Mouse (Mus musculus) adipose tissue, adult 10 weeks (tissue): ENCODE results near the gene Mrpl19. TPM values are rescaled to one million over a fixed set of nuclear protein-coding genes. Genes with fewer than 3 reads are reported as not detected.

Experiments used
- polyA plus RNA-seq: library from polyadenylated mRNA; stranded (reverse); fragments of 350-450 nt; fragmentation: Illumina TruSeq; extraction: RNeasy Lipid Tissue Mini Kit (QIAGEN cat#74804); gene quantifications from one replicate; pipeline ENCODE4 v1.2.3, GENCODE M21; 2014; ENCODE audit warnings: low read depth, low replicate concordance

The Mrpl19 gene
- polyA plus RNA-seq, result 13.4 TPM

DNA sequence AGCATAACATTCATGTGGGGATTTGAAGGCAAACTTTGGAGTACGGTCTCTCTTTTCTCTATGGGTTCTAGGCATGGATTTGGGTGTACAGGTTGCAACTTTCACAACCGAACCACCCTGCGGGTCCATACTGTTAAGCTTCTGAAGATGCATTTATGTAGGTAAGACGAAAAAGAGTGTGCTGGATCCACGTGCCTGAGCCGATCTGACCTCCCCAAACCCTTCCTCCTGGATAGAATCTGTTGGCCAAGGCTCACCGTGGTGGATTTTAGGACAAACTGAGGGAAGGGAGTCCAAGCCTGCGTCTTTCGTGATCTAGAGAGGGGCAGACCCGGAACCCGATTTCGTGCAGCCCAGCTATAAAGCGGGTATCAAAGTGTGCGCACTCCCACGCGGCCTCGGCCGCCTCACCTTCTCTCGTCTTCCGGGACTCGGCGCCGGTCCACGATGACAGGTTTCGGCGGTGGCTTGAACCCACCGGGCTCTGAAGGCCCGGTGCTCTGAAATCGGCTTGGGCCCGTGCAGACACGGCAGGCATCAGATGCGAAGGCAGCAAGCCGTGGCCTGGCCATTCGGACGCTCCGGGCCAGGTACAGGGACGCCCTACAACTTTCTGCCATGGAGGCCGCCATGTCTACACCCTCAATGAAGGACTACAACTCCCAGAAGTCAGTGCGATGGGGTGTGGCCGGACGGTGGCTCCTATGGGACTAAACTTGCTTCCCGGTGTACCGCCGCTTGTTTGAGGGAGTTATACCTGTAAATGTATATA is at the start of gene Mrpl19:
Mrpl19 (minus strand) TSS at position 663 of the 772 bp plus-strand sequence.

GRCm38 (mm10) chr6:81923523-81924142 is 42.1 kb downstream of the Mrpl19 start, which contains the start of gene Gcfc2:
Gene Gcfc2 (plus strand): TSS chr6:81923669.

Other genes starting within 250 kb of the Mrpl19 start
- 5.1 TPM for gene Gcfc2, start 42.3 kb downstream of the Mrpl19 start, polyA plus RNA-seq
- gene Eva1a, start 75.1 kb upstream of the Mrpl19 start, polyA plus RNA-seq, result 7.9 TPM